Comparison of ENCODE assay signal across 10 mouse cellular contexts in the genomic region with DNA sequence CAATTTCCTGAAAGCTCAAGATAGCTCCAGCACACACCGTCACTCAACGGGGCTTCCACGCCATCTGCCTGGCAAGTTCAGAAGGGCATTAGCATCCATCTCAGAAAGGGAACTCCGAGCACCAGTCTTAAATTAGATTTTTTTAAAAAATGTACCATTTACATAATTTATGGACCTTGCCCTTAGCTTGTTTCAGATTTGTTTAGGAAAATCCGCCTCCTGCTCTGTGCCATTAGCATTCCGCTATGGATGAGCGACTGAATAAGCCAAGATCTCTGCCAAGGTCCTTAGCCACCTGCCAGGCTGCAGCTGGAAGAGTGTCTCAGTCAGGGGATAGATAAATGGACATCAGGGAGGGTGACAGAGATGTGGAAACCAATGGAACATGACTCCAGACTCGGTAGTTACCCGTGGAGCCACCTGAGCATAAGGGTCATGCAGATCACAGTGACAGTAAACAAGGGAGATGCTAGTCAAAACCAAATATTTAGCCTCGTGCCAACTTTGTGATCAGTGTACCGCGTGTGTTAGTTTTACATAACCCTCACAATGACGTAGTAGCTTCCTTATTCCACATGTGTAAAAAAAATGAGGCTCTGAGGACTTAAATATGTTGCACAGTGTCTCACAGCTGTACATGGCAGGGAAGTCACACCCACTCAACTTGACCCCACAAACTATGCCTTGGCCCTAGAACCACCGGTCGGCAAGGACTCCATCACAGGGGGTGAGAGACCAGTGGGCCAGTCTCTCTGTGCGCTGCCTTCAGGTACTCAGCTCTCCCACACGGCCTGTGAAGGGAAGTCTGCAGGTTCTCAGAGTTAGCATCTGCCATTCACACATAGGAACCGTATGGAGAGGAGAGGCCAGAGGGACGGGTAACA. TPM values are rescaled to one million over a fixed set of nuclear protein-coding genes. Genes with fewer than 3 reads are reported as not detected.
DNase-seq lines count a peak whose midpoint lies in the region; ATAC-seq and TF ChIP-seq lines count a peak whose summit lies in the region.
"Had no signal": no experiment of that assay in that cellular context is flagged by ENCODE, and none has a peak within 500 bp of the region (broad histone marks: within the 10 kb centered on the region; RNA-seq: fewer than 3 reads in every experiment).

No protein-coding gene starts in this region.

- H3K4me2 ChIP-seq in forebrain, embryonic 14.5 days (ENCODE audit: low read length), result no peak overlapping the region
- no peak overlapping the region for H3K4me2 ChIP-seq in forebrain, embryonic 11.5 days (ENCODE audit: low read depth, low read length, severe bottlenecking)
- H3K4me2 ChIP-seq: heart, embryonic 13.5 days; lung, embryonic 14.5 days had no signal

- H3K9me3 ChIP-seq in forebrain, embryonic 14.5 days (replicated peaks; ENCODE audit: control insufficient read depth, low read length), result no peaks in the 10 kb centered on the region
- no peaks in the 10 kb centered on the region for H3K9me3 ChIP-seq in forebrain, embryonic 11.5 days (ENCODE audit: control insufficient read depth, low read length)
- H3K9me3 ChIP-seq: heart, embryonic 13.5 days had no signal

- 73% methylated on average over 19 of the region's 19 CpGs for WGBS in forebrain, embryonic 14.5 days
- 89% methylated on average over 19 of the region's 19 CpGs for WGBS in forebrain, embryonic 11.5 days

- no peak for TF ChIP-seq POLR2A in testis, adult 2 months (IDR thresholded peaks at IDR 0.05; ENCODE audit: control insufficient read depth, low read depth, low read length)

- no peak for ATAC-seq in forebrain, embryonic 14.5 days
- ATAC-seq in forebrain, embryonic 11.5 days (replicated peaks; ENCODE audit: low FRiP score), result no peak
- peak; percentile 55 for ATAC-seq in megakaryocyte, adult 5-6 weeks (ENCODE audit: poor library complexity, severe bottlenecking)

- no peak for TF ChIP-seq CTCF in testis, adult 2 months (IDR thresholded peaks at IDR 0.05; ENCODE audit: control insufficient read depth, insufficient read depth, insufficient replicate concordance, low read depth, low read length)

- H3K4me3 ChIP-seq in forebrain, embryonic 14.5 days (ENCODE audit: low read depth, low read length), result no peak overlapping the region
- no peak overlapping the region for H3K4me3 ChIP-seq in forebrain, embryonic 11.5 days (ENCODE audit: low read depth, low read length)
- no peak overlapping the region for H3K4me3 ChIP-seq in testis, adult 2 months (ENCODE audit: control insufficient read depth, low read depth, low read length)
- H3K4me3 ChIP-seq: heart, embryonic 13.5 days had no signal

- peak; percentile 45 for DNase-seq in forebrain, embryonic 14.5 days (ENCODE audit: low spot score)
- DNase-seq in forebrain, embryonic 11.5 days (ENCODE audit: low spot score), result no peak
- DNase-seq in testis, postnatal 14 days (ENCODE audit: low spot score), result no peak
- DNase-seq in urinary bladder, postnatal 4 days (ENCODE audit: low spot score in 2 of 2), result no peak
- no peak for DNase-seq in gastrocnemius, postnatal 4 days (ENCODE audit: low spot score in 2 of 2)
- no peak for DNase-seq in thymus, postnatal 14 days
- DNase-seq: lung, embryonic 14.5 days had no signal

- no peaks in the 10 kb centered on the region for H3K27me3 ChIP-seq in forebrain, embryonic 14.5 days (replicated peaks; ENCODE audit: control insufficient read depth, insufficient read depth, low read length)
- no peaks in the 10 kb centered on the region for H3K27me3 ChIP-seq in forebrain, embryonic 11.5 days (ENCODE audit: control insufficient read depth, insufficient read depth, low read length)
- H3K27me3 ChIP-seq in testis, adult 2 months (ENCODE audit: control insufficient read depth, insufficient read depth, low read length), result no peaks in the 10 kb centered on the region
- H3K27me3 ChIP-seq: heart, embryonic 13.5 days had no signal

- H3K9ac ChIP-seq in forebrain, embryonic 14.5 days (ENCODE audit: low read length), result no peak overlapping the region
- no peak overlapping the region for H3K9ac ChIP-seq in forebrain, embryonic 11.5 days (ENCODE audit: low read length)
- H3K9ac ChIP-seq: heart, embryonic 13.5 days; lung, embryonic 14.5 days had no signal

- no peaks in the 10 kb centered on the region for H3K36me3 ChIP-seq in forebrain, embryonic 14.5 days (ENCODE audit: control insufficient read depth, insufficient read depth, low read length)
- no peaks in the 10 kb centered on the region for H3K36me3 ChIP-seq in forebrain, embryonic 11.5 days (ENCODE audit: control insufficient read depth, insufficient read depth, low read length)
- no peaks in the 10 kb centered on the region for H3K36me3 ChIP-seq in testis, adult 2 months (ENCODE audit: control insufficient read depth, insufficient read depth, low read length)
- H3K36me3 ChIP-seq: heart, embryonic 13.5 days had no signal

- H3K4me1 ChIP-seq in forebrain, embryonic 14.5 days (ENCODE audit: control insufficient read depth, insufficient read depth, low read length), result no peaks in the 10 kb centered on the region
- no peaks in the 10 kb centered on the region for H3K4me1 ChIP-seq in forebrain, embryonic 11.5 days (replicated peaks; ENCODE audit: control insufficient read depth, insufficient read depth, low read length)
- peaks cover 6% of the 10 kb centered on the region for H3K4me1 ChIP-seq in testis, adult 2 months (ENCODE audit: control insufficient read depth, insufficient read depth, low read length)

- H3K27ac ChIP-seq in forebrain, embryonic 14.5 days (ENCODE audit: low read depth, low read length), result no peak overlapping the region
- H3K27ac ChIP-seq in forebrain, embryonic 11.5 days (ENCODE audit: low read depth, low read length), result no peak overlapping the region
- peak overlapping the region; percentile 16 for H3K27ac ChIP-seq in testis, adult 2 months (ENCODE audit: control insufficient read depth, insufficient read depth, low read depth, low read length)
- H3K27ac ChIP-seq: heart, embryonic 13.5 days had no signal

RNA-seq across cellular contexts. Expression of a gene that starts 58.2 kb away (rescaled TPM):
- polyA plus RNA-seq in forebrain, embryonic 14.5 days (2014; fragmentation: Nextera tagmentation; extraction: Ambion mirVana), result not detected in 2 replicates
- 0.21 and 0.32 TPM in 2 replicates for polyA plus RNA-seq in forebrain, embryonic 11.5 days (2014; fragmentation: Nextera tagmentation; extraction: Ambion mirVana)
- polyA plus RNA-seq in testis, adult 2 months (2012; rRNA removed), result 0.61 and 2.7 TPM in 2 replicates
- total RNA-seq in megakaryocyte, adult 5-6 weeks (2015), result 0.40 TPM in 1 of 2 replicates, not detected in the other
- 0.22 and 2.0 TPM in 2 replicates for total RNA-seq in megakaryocyte, adult 5-6 weeks (2017)
- under 1 TPM; 0.73 to 0.96 TPM for total RNA-seq in gastrocnemius, postnatal 4 days (2021)
- polyA plus RNA-seq: heart, embryonic 13.5 days had no signal
